Mouse (Mus musculus) lung, embryonic 15.5 days (tissue): ENCODE data around the gene Dohh. TPM values are rescaled to one million over a fixed set of nuclear protein-coding genes. Genes with fewer than 3 reads are reported as not detected.

Experiments
- ATAC-seq: fragments of 200-750 bp; cut with Nextera tagmentation; 2 replicates; pipeline ENCODE4 v1.8.0; 2017; ENCODE audit warnings: moderate number of reproducible peaks, borderline replicate concordance; ENCODE audit not compliant: low FRiP score, low TSS enrichment; ENCODE audit errors: extremely low read depth
- H3K27ac ChIP-seq: fragments of 300-500 bp; sonication (generic); 2 replicates; pipeline ENCODE4 v1.5.1; 2015; ENCODE audit warnings: moderate library complexity, mild to moderate bottlenecking, inconsistent platforms
- H3K27me3 ChIP-seq: fragments of 300-500 bp; sonication (generic); 2 replicates; pipeline ENCODE4 v1.6.1; 2015; ENCODE audit warnings: inconsistent platforms
- H3K36me3 ChIP-seq: fragments of 300-500 bp; sonication (generic); 2 replicates; pipeline ENCODE4 v1.6.1; 2015; ENCODE audit warnings: inconsistent platforms
- H3K4me1 ChIP-seq: fragments of 300-500 bp; sonication (generic); 2 replicates; pipeline ENCODE4 v1.6.1; 2015; ENCODE audit warnings: inconsistent platforms
- H3K4me2 ChIP-seq: fragments of 300-500 bp; sonication (generic); 2 replicates; pipeline ENCODE4 v1.6.1; 2015; ENCODE audit warnings: inconsistent platforms, mild to moderate bottlenecking, moderate library complexity
- H3K4me3 ChIP-seq: fragments of 300-500 bp; sonication (generic); 2 replicates; pipeline ENCODE4 v1.5.1; 2015; ENCODE audit warnings: mild to moderate bottlenecking, inconsistent platforms
- H3K9ac ChIP-seq: fragments of 300-500 bp; sonication (generic); 2 replicates; pipeline ENCODE4 v1.6.1; 2015; ENCODE audit warnings: inconsistent platforms
- H3K9me3 ChIP-seq: fragments of 300-500 bp; sonication (generic); 2 replicates; pipeline ENCODE4 v1.6.1; 2016; ENCODE audit warnings: inconsistent platforms
- WGBS: fragments of 180-500 bp; shearing (Covaris S2); methylation state at CpG from one replicate; pipeline ENCODE4 v1.1.7; 2015; 5-methylcytosine and 5-hydroxymethylcytosine counted together
- polyA plus RNA-seq: library from polyadenylated mRNA; unstranded; fragments of >200 nt; fragmentation: Nextera tagmentation; extraction: Ambion mirVana; gene quantifications from 2 replicates; pipeline ENCODE4 v1.2.1, GENCODE M21; 2015

The Dohh gene
- polyA plus RNA-seq, 1 experiment from 2014 or later: 75.9 TPM

GRCm38 (mm10) chr10:81349146-81349545 is 35.1 kb upstream of the Dohh start:
- peak overlapping the region; percentile 70; the same call in 1 of the 2 replicates for H3K27ac ChIP-seq
- peak overlapping the region; percentile 79 for H3K4me2 ChIP-seq
- H3K9ac ChIP-seq: peak overlapping the region; percentile 83
- peaks cover 10% of the 10 kb centered on the region for H3K27me3 ChIP-seq
- peaks cover 30% of the 10 kb centered on the region for H3K4me1 ChIP-seq
- 7% methylated on average over 12 of the region's 12 CpGs for WGBS
- H3K9me3 ChIP-seq: no peaks in the 10 kb centered on the region
- H3K36me3 ChIP-seq: 0 out of 2 replicates have a peak, but pooled peaks cover 4% of the 10 kb centered on the region
- peak overlapping the region; percentile 86 for H3K4me3 ChIP-seq
- no peak for ATAC-seq

- Histone ChIP-seq H3K4me3 (peak overlapping the region; percentile 86), H3K27me3 (peaks cover 3% of the 10 kb centered on the region; the same call in 1 of the 2 replicates), H3K9ac (peak overlapping the region; percentile 83), H3K27ac (peak overlapping the region; percentile 70), H3K36me3 (0 out of 2 replicates have a peak, but pooled peaks cover 4% of the 10 kb centered on the region), H3K4me2 (peak overlapping the region; percentile 79), H3K9me3 (no peaks in the 10 kb centered on the region), H3K4me1 (peaks cover 30% of the 10 kb centered on the region)
- ATAC-seq: peak; percentile 16
- WGBS: 0% methylated on average over 29 of the region's 29 CpGs
These were observed 34.3 kb upstream of the Dohh start for GRCm38 (mm10) chr10:81349961-81350350.

DNA sequence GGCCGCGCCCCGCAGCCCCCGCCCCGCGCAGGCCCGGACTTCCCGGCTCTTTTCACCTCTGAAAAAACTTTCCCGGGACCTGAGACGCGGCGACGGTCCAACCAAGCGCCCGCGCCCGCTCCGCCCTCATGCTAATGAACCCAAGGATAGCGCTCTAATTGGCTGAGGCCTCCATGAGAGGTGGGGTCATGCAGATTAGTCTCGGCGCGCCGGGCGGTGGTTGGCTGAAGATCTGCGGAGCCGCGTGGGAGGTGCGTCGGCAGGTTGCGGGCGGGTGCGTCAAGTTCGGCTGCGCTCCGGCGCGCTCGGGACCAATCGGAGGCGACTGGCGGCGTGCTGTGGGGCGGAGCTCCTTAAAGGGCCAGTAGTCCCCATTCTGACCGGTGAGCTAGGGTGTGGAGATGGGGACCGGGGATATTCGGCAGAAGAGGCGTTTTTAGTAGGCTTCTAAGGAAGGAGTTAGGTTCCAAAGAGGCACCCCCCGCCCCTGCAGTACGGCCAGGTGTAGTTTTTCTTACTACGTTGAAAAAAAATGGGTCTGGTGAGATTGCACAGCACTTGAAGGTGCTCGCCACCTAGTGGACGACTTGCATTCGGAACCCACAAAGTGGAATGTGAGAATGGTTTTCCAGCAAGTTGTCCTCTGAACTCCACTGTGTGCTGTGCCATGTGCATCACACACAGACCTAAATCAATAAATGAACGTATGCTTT is 33.7 kb upstream of the Dohh start, which contains the start of gene Hmg20b:
TSS of gene Hmg20b (minus strand) at position 130 of the 713 bp plus-strand sequence.
- Histone ChIP-seq H3K4me3 (peak within 1 kb of the TSS; percentile 86), H3K27me3 (no peaks in the 10 kb centered on the region), H3K9ac (peak within 1 kb of the TSS; percentile 83), H3K36me3 (0 out of 2 replicates have a peak, but pooled peaks cover 4% of the 10 kb centered on the region), H3K4me1 (peaks cover 30% of the 10 kb centered on the region), H3K27ac (peak within 1 kb of the TSS; percentile 73), H3K4me2 (peak within 1 kb of the TSS; percentile 79), H3K9me3 (no peaks in the 10 kb centered on the region)
- under 1% methylated on average over 54 of the region's 54 CpGs for WGBS
- ATAC-seq: peak; percentile 93

DNA sequence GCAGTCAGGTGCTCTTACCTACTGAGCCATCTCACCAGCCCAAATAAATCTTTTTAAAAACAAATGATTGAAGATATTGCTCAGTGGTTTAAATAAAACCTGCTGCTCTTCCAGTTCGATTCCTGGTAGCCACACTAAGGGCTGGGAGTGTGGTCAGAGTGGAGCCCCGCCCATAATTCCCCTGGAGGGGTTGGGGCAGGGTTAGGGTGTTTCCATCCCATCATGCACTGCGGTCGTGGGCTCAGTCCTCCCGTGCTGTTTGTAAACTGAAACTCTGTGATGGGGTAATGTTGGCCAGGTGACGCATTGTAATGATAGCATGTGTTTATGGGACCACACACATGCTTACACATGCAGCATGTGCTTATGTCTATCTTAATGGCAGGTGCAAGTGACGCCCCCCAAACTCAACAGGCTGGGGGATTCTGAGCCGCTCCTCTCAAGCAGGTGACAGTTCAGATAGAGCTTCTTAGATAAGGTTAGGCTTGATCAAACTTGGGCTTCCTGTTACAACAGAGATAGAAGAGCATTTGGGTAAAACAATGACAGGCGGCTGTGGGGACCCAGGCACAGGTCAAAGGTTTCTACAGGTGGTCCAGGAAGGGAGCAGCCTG is 32.4 kb upstream of the Dohh start:
- Histone ChIP-seq H3K4me1 (peaks cover 29% of the 10 kb centered on the region), H3K9ac (no peak overlapping the region), H3K27ac (no peak overlapping the region), H3K36me3 (0 out of 2 replicates have a peak, but pooled peaks cover 4% of the 10 kb centered on the region), H3K9me3 (no peaks in the 10 kb centered on the region), H3K4me2 (no peak overlapping the region), H3K4me3 (no peak overlapping the region), H3K27me3 (no peaks in the 10 kb centered on the region)
- no peak for ATAC-seq
- WGBS: 16% methylated on average over 9 of the region's 9 CpGs

GRCm38 (mm10) chr10:81354738-81355477 is 29.3 kb upstream of the Dohh start:
- Histone ChIP-seq H3K27me3 (no peaks in the 10 kb centered on the region), H3K4me1 (peaks cover 35% of the 10 kb centered on the region), H3K36me3 (no peaks in the 10 kb centered on the region), H3K4me2 (no peak overlapping the region), H3K9ac (no peak overlapping the region), H3K9me3 (no peaks in the 10 kb centered on the region), H3K27ac (no peak overlapping the region), H3K4me3 (no peak overlapping the region)
- ATAC-seq: no peak
- WGBS: 58% methylated on average over 9 of the region's 9 CpGs

DNA sequence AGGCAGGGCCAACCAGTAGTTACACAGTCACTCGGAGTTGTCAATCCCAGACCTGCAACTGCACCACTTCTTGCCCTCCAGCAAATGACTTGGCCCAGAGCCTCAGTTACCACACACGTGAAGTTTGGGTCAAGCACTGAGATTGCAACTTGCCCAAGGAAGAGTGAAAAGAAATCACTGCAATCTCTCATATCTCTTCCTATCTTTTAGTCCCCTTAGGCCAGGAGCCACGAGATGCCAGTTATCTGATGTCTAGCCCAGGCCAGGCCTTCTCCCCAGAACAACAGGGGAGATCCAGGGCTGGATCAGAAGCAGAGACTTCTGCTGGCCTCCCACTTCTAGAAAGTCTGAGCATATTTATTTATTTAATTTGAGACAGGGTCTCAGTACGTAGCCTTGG is 28.7 kb upstream of the Dohh start:
- 77% methylated on average over 4 of the region's 4 CpGs for WGBS
- no peaks in the 10 kb centered on the region for H3K27me3 ChIP-seq
- ATAC-seq: no peak
- H3K4me1 ChIP-seq: peaks cover 38% of the 10 kb centered on the region
- H3K9me3 ChIP-seq: no peaks in the 10 kb centered on the region
- H3K4me3 ChIP-seq: no peak overlapping the region
- no peak overlapping the region for H3K9ac ChIP-seq
- no peaks in the 10 kb centered on the region; the same call in 1 of the 2 replicates for H3K36me3 ChIP-seq
- H3K27ac ChIP-seq: no peak overlapping the region
- H3K4me2 ChIP-seq: no peak overlapping the region

GRCm38 (mm10) chr10:81356352-81356990 is 27.8 kb upstream of the Dohh start:
- Histone ChIP-seq H3K9ac (peak overlapping the region; percentile 77; the same call in 1 of the 2 replicates), H3K36me3 (no peaks in the 10 kb centered on the region; the same call in 1 of the 2 replicates), H3K4me3 (peak overlapping the region; percentile 87), H3K4me1 (peaks cover 43% of the 10 kb centered on the region), H3K27ac (peak overlapping the region; percentile 6; the same call in 1 of the 2 replicates), H3K27me3 (no peaks in the 10 kb centered on the region), H3K4me2 (peak overlapping the region; percentile 99), H3K9me3 (no peaks in the 10 kb centered on the region)
- WGBS: 53% methylated on average over 12 of the region's 12 CpGs
- ATAC-seq: no peak

- 2% methylated on average over 79 of the region's 79 CpGs for WGBS
- no peaks in the 10 kb centered on the region; the same call in 1 of the 2 replicates for H3K36me3 ChIP-seq
- peak within 1 kb of the TSS; percentile 73 for H3K27ac ChIP-seq
- no peaks in the 10 kb centered on the region for H3K9me3 ChIP-seq
- H3K4me1 ChIP-seq: peaks cover 50% of the 10 kb centered on the region
- peak within 1 kb of the TSS; percentile 77 for H3K9ac ChIP-seq
- H3K27me3 ChIP-seq: no peaks in the 10 kb centered on the region
- H3K4me2 ChIP-seq: peak within 1 kb of the TSS; percentile 99
- peak; percentile 84 for ATAC-seq
- peak within 1 kb of the TSS; percentile 87 for H3K4me3 ChIP-seq
These were observed 27.0 kb upstream of the Dohh start, which contains the start of gene Mfsd12 for GRCm38 (mm10) chr10:81356991-81357844. Gene Mfsd12 (plus strand): TSS chr10:81357491.

DNA sequence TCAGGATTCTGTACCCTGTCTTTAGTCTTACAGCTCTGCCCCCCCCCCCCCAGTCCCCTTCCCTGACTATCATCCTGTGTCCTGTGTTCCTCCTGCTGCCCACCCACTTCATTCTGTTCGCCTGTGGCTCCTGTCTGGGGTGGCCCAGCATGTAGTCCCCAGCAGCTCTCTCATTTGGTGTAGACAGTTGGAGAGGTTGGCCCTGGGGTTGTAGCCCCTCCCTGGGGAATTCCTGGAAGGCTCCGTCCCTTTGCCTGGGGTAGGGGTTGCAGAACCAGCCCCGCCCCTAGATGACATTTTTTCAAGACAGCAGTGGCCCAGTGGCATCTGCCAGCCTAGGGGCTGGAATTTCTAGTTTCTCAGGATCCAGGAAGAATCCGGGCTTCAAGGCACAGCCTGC is 26.0 kb upstream of the Dohh start:
- H3K4me1 ChIP-seq: peaks cover 59% of the 10 kb centered on the region
- WGBS: 22% methylated on average over 4 of the region's 4 CpGs
- peak overlapping the region; percentile 77 for H3K9ac ChIP-seq
- H3K36me3 ChIP-seq: no peaks in the 10 kb centered on the region; the same call in 1 of the 2 replicates
- no peak for ATAC-seq
- no peaks in the 10 kb centered on the region for H3K9me3 ChIP-seq
- H3K4me2 ChIP-seq: peak overlapping the region; percentile 99
- peak overlapping the region; percentile 73 for H3K27ac ChIP-seq
- peak overlapping the region; percentile 87 for H3K4me3 ChIP-seq
- no peaks in the 10 kb centered on the region; the same call in 1 of the 2 replicates for H3K27me3 ChIP-seq

GRCm38 (mm10) chr10:81358841-81359240 is 25.4 kb upstream of the Dohh start:
- WGBS: 66% methylated on average over 1 of the region's 1 CpGs
- Histone ChIP-seq H3K4me1 (peaks cover 66% of the 10 kb centered on the region), H3K4me3 (peak overlapping the region; percentile 87), H3K27ac (peak overlapping the region; percentile 73), H3K4me2 (peak overlapping the region; percentile 99), H3K9ac (no peak overlapping the region; the same call in 1 of the 2 replicates), H3K36me3 (no peaks in the 10 kb centered on the region; the same call in 1 of the 2 replicates), H3K27me3 (peaks cover 5% of the 10 kb centered on the region; the same call in 1 of the 2 replicates), H3K9me3 (no peaks in the 10 kb centered on the region)
- no peak for ATAC-seq
